ENCODE assay signal across 17 mouse cellular contexts in the genomic region with DNA sequence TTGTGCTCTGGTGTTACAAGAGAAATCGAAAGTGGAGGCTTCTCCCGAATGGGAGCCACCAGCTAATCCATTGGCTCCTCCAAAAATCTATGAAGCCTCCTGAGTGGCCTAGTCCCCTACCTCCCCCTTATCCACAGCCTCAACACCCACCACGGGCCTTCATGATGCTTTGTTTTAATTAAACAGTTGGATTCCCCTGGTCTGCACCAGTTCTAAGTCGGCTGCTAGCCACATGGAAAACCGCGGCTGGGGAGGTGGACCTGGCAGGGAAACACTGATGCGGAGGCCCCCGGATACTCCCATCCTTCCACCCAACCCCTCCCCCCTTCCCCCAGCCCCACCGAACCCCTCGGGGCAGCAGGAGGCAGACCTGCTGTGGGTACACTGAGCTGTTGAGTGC. TPM values are rescaled to one million over a fixed set of nuclear protein-coding genes. Genes with fewer than 3 reads are reported as not detected.
DNase-seq lines count a peak whose midpoint lies in the region.
"Had no signal": no experiment of that assay in that cellular context is flagged by ENCODE, and none has a peak within 500 bp of the region (broad histone marks: within the 10 kb centered on the region; RNA-seq: fewer than 3 reads in every experiment).

No protein-coding gene starts in this region.

- WGBS in forebrain, embryonic 10.5 days: 83% methylated on average over 10 of the region's 10 CpGs

- peaks cover 32% of the 10 kb centered on the region for H3K9me3 ChIP-seq in forebrain, embryonic 10.5 days

- H3K36me3 ChIP-seq in forebrain, embryonic 10.5 days (replicated peaks): no peaks in the 10 kb centered on the region
- H3K36me3 ChIP-seq: hindbrain, embryonic 15.5 days had no signal

- H3K4me3 ChIP-seq in forebrain, embryonic 10.5 days: no peak overlapping the region
- H3K4me3 ChIP-seq: forebrain, embryonic 13.5 days; hindbrain, embryonic 15.5 days had no signal

- H3K4me1 ChIP-seq in forebrain, embryonic 10.5 days: no peaks in the 10 kb centered on the region
- H3K4me1 ChIP-seq: forebrain, embryonic 13.5 days; hindbrain, embryonic 15.5 days had no signal

- H3K27me3 ChIP-seq in forebrain, embryonic 10.5 days (ENCODE audit: poor library complexity, severe bottlenecking): no peaks in the 10 kb centered on the region
- H3K27me3 ChIP-seq: forebrain, embryonic 13.5 days; hindbrain, embryonic 15.5 days; Patski had no signal

- DNase-seq in adrenal gland, postnatal 14 days: peak; percentile 49
- DNase-seq in adrenal gland, adult 2 months: no peak
- DNase-seq in kidney, postnatal 10 days: peak; percentile 55
- DNase-seq in kidney, adult 9 months: no peak
- peak; percentile 37 for DNase-seq in lung, postnatal 10 days
- no peak for DNase-seq in lung, postnatal 25 days (ENCODE audit: low spot score)
- peak; percentile 45 to 47 for DNase-seq in B cell, adult 2 months
- no peak for DNase-seq in forebrain, embryonic 10.5 days (ENCODE audit: extremely low spot score, low spot score)
- DNase-seq: cerebellum, adult 8-10 months; heart, postnatal 10 days; layer of hippocampus, adult 9-11 months; lung, postnatal 4 days; right cerebral cortex, adult 18-20 months; thymus, adult 18-20 months had no signal

- H3K27ac ChIP-seq in forebrain, embryonic 10.5 days: no peak overlapping the region
- H3K27ac ChIP-seq: forebrain, embryonic 13.5 days; hindbrain, embryonic 15.5 days had no signal

RNA-seq across cellular contexts. Expression of a gene that starts 29.7 kb away (rescaled TPM):
- 329 and 361 TPM in 2 replicates for total RNA-seq in adrenal gland, postnatal 14 days (2021)
- 100 to 1,000 TPM; 549 to 588 TPM for total RNA-seq in adrenal gland, adult 2 months (2021)
- 777 and 999 TPM in 2 replicates for polyA plus RNA-seq in adrenal gland, adult 2 months (2012; rRNA removed)
- 126 and 132 TPM in 2 replicates for polyA plus RNA-seq in forebrain, embryonic 10.5 days (2016; fragmentation: Nextera tagmentation; extraction: Ambion mirVana)

Comparison
In these comparisons a context has a peak if more than half of its experiments do, and no peak if none do; other contexts are left out.
1. DNase-seq: peak in adrenal gland, postnatal 14 days (single experiment), kidney, postnatal 10 days (single experiment), lung, postnatal 10 days (single experiment) and B cell, adult 2 months (2 of 2); none in adrenal gland, adult 2 months (single experiment), kidney, adult 9 months (single experiment), lung, postnatal 25 days (single experiment) and forebrain, embryonic 10.5 days (single experiment).